Mouse (Mus musculus): ENCODE measurements around the gene Adamts17. TPM values are rescaled to one million over a fixed set of nuclear protein-coding genes. Genes with fewer than 3 reads are reported as not detected.

The Adamts17 gene
- total RNA-seq, 2 experiments from 2014 or later = 0.15 to 0.47 TPM

GRCm38 (mm10) chr7:67035246-67035645, 195.7 kb downstream of the Adamts17 start:
- intact Hi-C loops (cut with DNase I) = no loop called here
- Histone ChIP-seq H3K4me3 (no peak overlapping the region), H3K27ac (no peak overlapping the region)
- no peak for DNase-seq
- no peak for TF ChIP-seq CTCF (IDR thresholded peaks at IDR 0.05)

- Histone ChIP-seq H3K4me3 (no peak overlapping the region), H3K27ac (no peak overlapping the region)
- intact Hi-C loops (cut with DNase I) = no loop called here
- no peak for TF ChIP-seq CTCF (IDR thresholded peaks at IDR 0.05)
- no peak for DNase-seq
Measured at GRCm38 (mm10) chr7:67035661-67036060, 196.1 kb downstream of the Adamts17 start.

- intact Hi-C loops (cut with DNase I) = no loop called here
- Histone ChIP-seq H3K27ac (no peak overlapping the region), H3K4me3 (no peak overlapping the region)
- TF ChIP-seq CTCF (IDR thresholded peaks at IDR 0.05) = no peak
- no peak for DNase-seq
Measured at GRCm38 (mm10) chr7:67036502-67037485, 197.3 kb downstream of the Adamts17 start.

GRCm38 (mm10) chr7:67037726-67038520, 198.4 kb downstream of the Adamts17 start:
- no peak for DNase-seq
- Histone ChIP-seq H3K4me3 (no peak overlapping the region), H3K27ac (no peak overlapping the region)
- TF ChIP-seq CTCF (IDR thresholded peaks at IDR 0.05) = no peak
- intact Hi-C loops (cut with DNase I) = no loop called here

GRCm38 (mm10) chr7:67039143-67039542, 199.6 kb downstream of the Adamts17 start:
- H3K4me3 ChIP-seq = no peak overlapping the region
- no peak overlapping the region for H3K27ac ChIP-seq
- intact Hi-C loops (cut with DNase I) = no loop called here
- no peak for TF ChIP-seq CTCF (IDR thresholded peaks at IDR 0.05)
- DNase-seq = no peak

GRCm38 (mm10) chr7:67039861-67040260, 200.3 kb downstream of the Adamts17 start:
- TF ChIP-seq CTCF (IDR thresholded peaks at IDR 0.05) = no peak
- intact Hi-C loops (cut with DNase I) = loop anchor here (10.0 kb wide), 1 partner anchor 155 kb away; no protein-coding TSS in a partner anchor
- DNase-seq = peak; percentile 38
- Histone ChIP-seq H3K27ac (peak overlapping the region; percentile 3; the same call in 1 of the 2 replicates), H3K4me3 (peak overlapping the region; percentile 39)

GRCm38 (mm10) chr7:67041685-67042084, 202.2 kb downstream of the Adamts17 start:
- DNase-seq = peak; percentile 52
- intact Hi-C loops (cut with DNase I) = loop anchor here (10.0 kb wide), 1 partner anchor 153 kb away; no protein-coding TSS in a partner anchor
- peak overlapping the region; percentile 68 for H3K4me3 ChIP-seq
- no peak for TF ChIP-seq CTCF (IDR thresholded peaks at IDR 0.05)
- H3K27ac ChIP-seq = peak overlapping the region; percentile 38; the same call in 1 of the 2 replicates

- DNase-seq = peak; percentile 65
- peak overlapping the region; percentile 90 for H3K27ac ChIP-seq
- peak overlapping the region; percentile 68 for H3K4me3 ChIP-seq
- intact Hi-C loops (cut with DNase I) = loop anchor here (10.0 kb wide), 1 partner anchor 151 kb away; no protein-coding TSS in a partner anchor
- no peak for TF ChIP-seq CTCF (IDR thresholded peaks at IDR 0.05)
Measured at GRCm38 (mm10) chr7:67044121-67044817, 204.7 kb downstream of the Adamts17 start.

GRCm38 (mm10) chr7:67045202-67045601, 205.7 kb downstream of the Adamts17 start:
- intact Hi-C loops (cut with DNase I) = loop anchor here (10.0 kb wide), 1 partner anchor 150 kb away; no protein-coding TSS in a partner anchor
- no peak overlapping the region for H3K4me3 ChIP-seq
- no peak for TF ChIP-seq CTCF (IDR thresholded peaks at IDR 0.05)
- H3K27ac ChIP-seq = peak overlapping the region; percentile 90; the same call in 1 of the 2 replicates
- DNase-seq = no peak

GRCm38 (mm10) chr7:67049206-67049605, 209.7 kb downstream of the Adamts17 start:
- H3K4me3 ChIP-seq = no peak overlapping the region
- DNase-seq = peak; percentile 17
- intact Hi-C loops (cut with DNase I) = loop anchor here (10.0 kb wide), 1 partner anchor 146 kb away; no protein-coding TSS in a partner anchor
- no peak for TF ChIP-seq CTCF (IDR thresholded peaks at IDR 0.05)
- H3K27ac ChIP-seq = no peak overlapping the region

- DNase-seq = no peak
Measured at GRCm38 (mm10) chr7:67050424-67050823, 210.9 kb downstream of the Adamts17 start.

More at GRCm38 (mm10) chr7:67050424-67050823, 210.9 kb downstream of the Adamts17 start:
- Histone ChIP-seq H3K27ac (no peak overlapping the region), H3K4me3 (no peak overlapping the region)
- TF ChIP-seq CTCF (IDR thresholded peaks at IDR 0.05) = no peak
- intact Hi-C loops (cut with DNase I) = no loop called here
